Mouse (Mus musculus): ENCODE measurements around the gene Rims4. TPM values are rescaled to one million over a fixed set of nuclear protein-coding genes. Genes with fewer than 3 reads are reported as not detected.

Gene Rims4
- polyA plus RNA-seq, 1 experiment, result 33.4 TPM

- TF ChIP-seq CTCF (IDR thresholded peaks at IDR 0.05; ENCODE audit: extremely low read depth, insufficient read depth, low read length) (no peak), POLR2A (IDR thresholded peaks at IDR 0.05; ENCODE audit: extremely low read depth, insufficient read depth, low read length) (no peak)
- no peaks in the 10 kb centered on the region for H3K4me1 ChIP-seq (ENCODE audit: control insufficient read depth, insufficient read depth, low read length)
- H3K27ac ChIP-seq (ENCODE audit: insufficient read depth, low read length), result no peak overlapping the region
- no peak overlapping the region for H3K4me3 ChIP-seq (ENCODE audit: insufficient read depth, low read length)
These were observed 103.6 kb downstream of the Rims4 start for GRCm38 (mm10) chr2:163814739-163815465.

GRCm38 (mm10) chr2:163813077-163813476, 105.4 kb downstream of the Rims4 start:
- TF ChIP-seq CTCF (IDR thresholded peaks at IDR 0.05; ENCODE audit: extremely low read depth, insufficient read depth, low read length), result no peak
- no peak for TF ChIP-seq POLR2A (IDR thresholded peaks at IDR 0.05; ENCODE audit: extremely low read depth, insufficient read depth, low read length)
- Histone ChIP-seq H3K4me3 (ENCODE audit: insufficient read depth, low read length) (no peak overlapping the region), H3K27ac (ENCODE audit: insufficient read depth, low read length) (no peak overlapping the region), H3K4me1 (ENCODE audit: control insufficient read depth, insufficient read depth, low read length) (no peaks in the 10 kb centered on the region)

Other genes with a start within 250 kb of the Rims4 start
- 0.69 and 0.74 TPM in 2 replicates for gene Ada, start 168.4 kb downstream of the Rims4 start, polyA plus RNA-seq (2012; rRNA removed)
- 0.08 and 0.42 TPM in 2 replicates for gene Ccn5, start 97.8 kb downstream of the Rims4 start, polyA plus RNA-seq (2012; rRNA removed)
- 0.10 and 0.13 TPM in 2 replicates for gene Kcnk15, start 65.0 kb downstream of the Rims4 start, polyA plus RNA-seq (2012; rRNA removed)
- 307 and 314 TPM in 2 replicates for gene Ywhab, start 76.3 kb upstream of the Rims4 start, polyA plus RNA-seq (2012; rRNA removed)
- 0.78 and 1.0 TPM in 2 replicates for gene Pabpc1l, start 106.8 kb upstream of the Rims4 start, polyA plus RNA-seq (2012; rRNA removed)
- gene Stk4, start 151.6 kb upstream of the Rims4 start, polyA plus RNA-seq (2012; rRNA removed), result 20.3 and 20.9 TPM in 2 replicates
- gene Tomm34, start 152.5 kb upstream of the Rims4 start, polyA plus RNA-seq (2012; rRNA removed), result 93.7 and 96.7 TPM in 2 replicates